Mouse (Mus musculus) liver, embryonic 14 days (tissue): Measurements from ENCODE around the gene Enpp3. TPM values are rescaled to one million over a fixed set of nuclear protein-coding genes. Genes with fewer than 3 reads are reported as not detected.

Source experiments
- polyA plus RNA-seq: library from polyadenylated mRNA; depleted of rRNA; stranded (reverse); fragments of >200 nt; gene quantifications from 2 replicates; pipeline ENCODE4 v1.2.3, GENCODE M21; 2012; rRNA removed

The Enpp3 gene
- polyA plus RNA-seq = 2.2 and 2.3 TPM in 2 replicates

DNA sequence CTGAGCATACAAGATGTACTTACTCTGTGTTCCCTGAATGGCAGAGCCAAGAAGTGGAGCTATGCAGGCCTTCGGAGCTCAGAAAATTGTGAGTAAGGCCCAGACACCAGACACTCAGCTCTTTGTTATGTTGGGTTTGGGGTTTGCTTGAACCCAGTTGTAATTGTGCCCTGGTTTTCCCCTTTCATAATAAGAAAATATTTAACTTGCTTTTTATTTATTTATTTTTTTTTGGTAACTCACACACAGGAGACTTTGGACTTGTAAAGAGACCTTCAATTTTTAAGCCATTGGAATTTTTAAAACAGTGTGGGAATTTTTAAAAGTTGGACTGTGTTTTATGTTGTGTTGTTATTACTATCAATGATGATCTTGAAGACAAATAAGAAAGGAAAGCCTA lies at the start of gene Enpp3:
Gene Enpp3 (minus strand): TSS at position 148 of the 400 bp plus-strand sequence.

DNA sequence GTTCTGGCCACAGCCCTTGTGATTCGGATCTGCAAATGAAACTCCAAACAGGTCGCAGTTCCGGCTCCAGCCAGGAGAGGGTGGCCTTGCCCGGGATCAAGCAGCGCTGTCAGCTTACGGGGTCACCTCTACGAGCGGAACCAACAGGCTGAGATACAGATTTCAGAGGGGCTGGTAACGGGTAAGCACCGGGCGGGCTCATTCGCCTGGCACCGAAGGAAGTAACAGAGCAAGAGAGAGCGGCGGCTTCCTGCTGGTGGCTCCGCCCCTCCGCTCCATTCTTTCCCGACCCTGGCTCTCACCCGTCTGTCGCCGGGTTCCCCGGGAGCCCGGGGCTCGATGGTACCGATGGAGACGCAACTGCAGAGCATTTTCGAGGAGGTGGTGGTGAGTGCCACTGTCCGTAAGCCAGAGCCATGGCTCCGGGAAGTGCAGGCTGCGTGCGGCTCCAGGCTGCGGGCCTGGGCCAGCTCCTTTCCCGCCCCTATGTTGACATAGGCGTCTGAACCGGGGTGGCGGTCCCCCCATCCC lies 27.2 kb upstream of the Enpp3 start, which contains the start of gene Med23:
Gene Med23 (plus strand): TSS at position 227 of the 531 bp plus-strand sequence.

Other genes with a start within 250 kb of the Enpp3 start
- 1.6 and 1.9 TPM in 2 replicates for gene Ccn2, start 247.4 kb downstream of the Enpp3 start, polyA plus RNA-seq
- 0.61 and 0.63 TPM in 2 replicates for gene Enpp1, start 130.7 kb downstream of the Enpp3 start, polyA plus RNA-seq
- gene Med23, start 27.2 kb upstream of the Enpp3 start, polyA plus RNA-seq = 6.7 and 7.7 TPM in 2 replicates
- 8.3 and 8.6 TPM in 2 replicates for gene Arg1, start 84.7 kb upstream of the Enpp3 start, polyA plus RNA-seq